Mouse (Mus musculus) urinary bladder, postnatal 25 days (tissue): ENCODE results near the gene Ptgfrn.
A peak's percentile ranks its signal among the peaks of the same experiment; 100 is the strongest.

Experiments used
- DNase-seq: peaks from one replicate; pipeline ENCODE4 v3.0.0; 2022; ENCODE audit warnings: low spot score

Ptgfrn gene

GRCm38 (mm10) chr3:101116431-101117385 lies 6.6 kb upstream of the Ptgfrn start:
- DNase-seq, result no peak

- DNase-seq, result no peak
These were observed 2.4 kb upstream of the Ptgfrn start for GRCm38 (mm10) chr3:101112518-101112894.

GRCm38 (mm10) chr3:101111848-101112517 lies 1.9 kb upstream of the Ptgfrn start:
- DNase-seq, result no peak

GRCm38 (mm10) chr3:101111321-101111720 lies 1.2 kb upstream of the Ptgfrn start:
- DNase-seq, result no peak

- DNase-seq, result no peak
These were observed 693 bp upstream of the Ptgfrn start for GRCm38 (mm10) chr3:101110838-101111103.

GRCm38 (mm10) chr3:101109558-101110021 lies 488 bp downstream of the Ptgfrn start:
- peak; percentile 55 for DNase-seq

GRCm38 (mm10) chr3:101108848-101109247 lies 1.2 kb downstream of the Ptgfrn start:
- no peak for DNase-seq

- DNase-seq, result no peak
These were observed 1.8 kb downstream of the Ptgfrn start for GRCm38 (mm10) chr3:101108282-101108681.

GRCm38 (mm10) chr3:101106326-101106725 lies 3.8 kb downstream of the Ptgfrn start:
- DNase-seq, result no peak

GRCm38 (mm10) chr3:101105486-101105885 lies 4.6 kb downstream of the Ptgfrn start:
- no peak for DNase-seq

- no peak for DNase-seq
These were observed 5.2 kb downstream of the Ptgfrn start for GRCm38 (mm10) chr3:101104883-101105282.

GRCm38 (mm10) chr3:101103770-101104169 lies 6.3 kb downstream of the Ptgfrn start:
- no peak for DNase-seq

- no peak for DNase-seq
These were observed 8.0 kb downstream of the Ptgfrn start for GRCm38 (mm10) chr3:101102106-101102505.

- no peak for DNase-seq
These were observed 8.9 kb downstream of the Ptgfrn start for GRCm38 (mm10) chr3:101101184-101101583.

- no peak for DNase-seq
These were observed 10.2 kb downstream of the Ptgfrn start for GRCm38 (mm10) chr3:101099701-101100357.

GRCm38 (mm10) chr3:101098073-101098472 lies 12.0 kb downstream of the Ptgfrn start:
- no peak for DNase-seq

- DNase-seq, result no peak
These were observed 12.8 kb downstream of the Ptgfrn start for GRCm38 (mm10) chr3:101097146-101097800.

- no peak for DNase-seq
These were observed 14.2 kb downstream of the Ptgfrn start for GRCm38 (mm10) chr3:101095761-101096449.

GRCm38 (mm10) chr3:101092202-101092601 lies 17.9 kb downstream of the Ptgfrn start:
- DNase-seq, result no peak

GRCm38 (mm10) chr3:101086584-101087445 lies 23.3 kb downstream of the Ptgfrn start:
- DNase-seq, result no peak

- no peak for DNase-seq
These were observed 29.2 kb downstream of the Ptgfrn start for GRCm38 (mm10) chr3:101080925-101081324.
